Mouse (Mus musculus) midbrain, embryonic 14.5 days (tissue): ENCODE data around the gene Acpp. TPM values are rescaled to one million over a fixed set of nuclear protein-coding genes. Genes with fewer than 3 reads are reported as not detected.

Experiments used
- ATAC-seq: fragments of 200-750 bp; cut with Nextera tagmentation; 2 replicates; pipeline ENCODE4 v1.8.0; 2017; ENCODE audit warnings: moderate number of reproducible peaks, moderate library complexity; ENCODE audit not compliant: low FRiP score, low TSS enrichment
- DNase-seq: peaks from one replicate; pipeline ENCODE4 v3.0.0-alpha.2; 2015
- H3K27ac ChIP-seq: fragments of 300-500 bp; sonication (generic); replicated peaks from 2 replicates; pipeline ENCODE4 v1.5.1; 2014; ENCODE audit warnings: mild to moderate bottlenecking, low read depth, low read length, moderate library complexity
- H3K27me3 ChIP-seq: fragments of 300-500 bp; sonication (generic); 2 replicates; pipeline ENCODE4 v1.6.1; 2014; ENCODE audit warnings: low read length, control low read depth, mixed read lengths; ENCODE audit not compliant: control insufficient read depth, insufficient read depth
- H3K36me3 ChIP-seq: fragments of 300-500 bp; sonication (generic); 2 replicates; pipeline ENCODE4 v1.6.1; 2014; ENCODE audit warnings: low read length, control low read depth; ENCODE audit not compliant: control insufficient read depth, insufficient read depth
- H3K4me1 ChIP-seq: fragments of 300-500 bp; sonication (generic); 2 replicates; pipeline ENCODE4 v1.6.1; 2014; ENCODE audit warnings: mild to moderate bottlenecking, antibody characterized with exemption, low read length, control low read depth; ENCODE audit not compliant: control insufficient read depth, insufficient read depth
- H3K4me2 ChIP-seq: fragments of 300-500 bp; sonication (generic); 2 replicates; pipeline ENCODE4 v1.6.1; 2014; ENCODE audit warnings: mild to moderate bottlenecking, low read length, moderate library complexity
- H3K4me3 ChIP-seq: fragments of 300-500 bp; sonication (generic); replicated peaks from 2 replicates; pipeline ENCODE4 v1.5.1; 2014; ENCODE audit warnings: low read depth, low read length
- H3K9ac ChIP-seq: fragments of 300-500 bp; sonication (generic); replicated peaks from 2 replicates; pipeline ENCODE4 v1.6.1; 2014; ENCODE audit warnings: mild to moderate bottlenecking, low read length, moderate library complexity
- H3K9me3 ChIP-seq: fragments of 300-500 bp; sonication (generic); 2 replicates; pipeline ENCODE4 v1.6.1; 2016; ENCODE audit warnings: low read length, control low read depth, mixed read lengths; ENCODE audit not compliant: control insufficient read depth
- WGBS: fragments of 180-500 bp; shearing (Covaris S2); extraction: QIAGEN DNeasy Blood & Tissue Kit; methylation state at CpG from one replicate; pipeline ENCODE4 v1.1.7; 2014; 5-methylcytosine and 5-hydroxymethylcytosine counted together
- polyA plus RNA-seq: library from polyadenylated mRNA; unstranded; fragments of >200 nt; fragmentation: Nextera tagmentation; extraction: Ambion mirVana; gene quantifications from 2 replicates; pipeline ENCODE4 v1.2.1, GENCODE M21; 2014

The Acpp gene
- polyA plus RNA-seq, 1 experiment from 2014 or later: 0.41 TPM

DNA sequence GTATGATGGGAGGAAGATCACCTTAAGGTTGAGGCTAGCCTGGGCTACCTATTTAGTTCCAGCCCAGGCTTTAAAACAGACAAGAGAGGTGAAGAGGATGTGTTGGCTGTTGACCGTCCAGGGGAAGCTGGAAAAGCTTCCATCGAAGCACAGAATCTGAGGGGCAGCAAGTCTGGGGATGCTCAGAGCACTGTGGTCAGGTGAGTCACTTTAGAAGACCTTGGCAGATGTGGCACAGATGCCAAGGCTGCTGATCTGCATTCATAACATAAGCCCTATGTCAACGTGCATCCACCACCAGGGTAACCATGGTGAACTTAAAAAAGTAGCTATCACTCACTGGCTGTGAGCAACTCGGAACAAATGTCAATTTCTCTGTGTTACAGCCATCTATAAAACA lies 85.9 kb downstream of the Acpp start:
- Histone ChIP-seq H3K9me3 (no peaks in the 10 kb centered on the region), H3K4me3 (no peak overlapping the region), H3K9ac (no peak overlapping the region), H3K36me3 (no peaks in the 10 kb centered on the region), H3K4me1 (no peaks in the 10 kb centered on the region), H3K27ac (no peak overlapping the region), H3K4me2 (no peak overlapping the region), H3K27me3 (no peaks in the 10 kb centered on the region)
- ATAC-seq (no peak), DNase-seq (no peak)
- WGBS: 84% methylated on average over 4 of the region's 4 CpGs

- Histone ChIP-seq H3K4me3 (no peak overlapping the region), H3K27ac (no peak overlapping the region), H3K36me3 (no peaks in the 10 kb centered on the region), H3K27me3 (no peaks in the 10 kb centered on the region), H3K4me2 (no peak overlapping the region), H3K9me3 (no peaks in the 10 kb centered on the region), H3K9ac (no peak overlapping the region), H3K4me1 (no peaks in the 10 kb centered on the region)
- 87% methylated on average over 8 of the region's 8 CpGs for WGBS
- ATAC-seq (no peak), DNase-seq (no peak)
These were observed 86.4 kb downstream of the Acpp start for GRCm38 (mm10) chr9:104251111-104251510.

- DNase-seq: no peak
- Histone ChIP-seq H3K4me3 (no peak overlapping the region), H3K4me1 (no peaks in the 10 kb centered on the region), H3K9ac (no peak overlapping the region), H3K27ac (no peak overlapping the region), H3K27me3 (no peaks in the 10 kb centered on the region), H3K4me2 (no peak overlapping the region), H3K9me3 (no peaks in the 10 kb centered on the region), H3K36me3 (peaks cover 3% of the 10 kb centered on the region; the same call in 1 of the 2 replicates)
- no peak for ATAC-seq
- WGBS: 92% methylated on average over 6 of the region's 6 CpGs
These were observed 90.1 kb downstream of the Acpp start for GRCm38 (mm10) chr9:104247307-104247987.

GRCm38 (mm10) chr9:104243799-104244466 lies 93.6 kb downstream of the Acpp start:
- no peak for DNase-seq
- H3K4me3 ChIP-seq: no peak overlapping the region
- H3K4me1 ChIP-seq: no peaks in the 10 kb centered on the region
- no peak overlapping the region for H3K27ac ChIP-seq
- H3K4me2 ChIP-seq: no peak overlapping the region
- no peak for ATAC-seq
- H3K27me3 ChIP-seq: no peaks in the 10 kb centered on the region
- no peak overlapping the region for H3K9ac ChIP-seq
- no peaks in the 10 kb centered on the region for H3K9me3 ChIP-seq
- H3K36me3 ChIP-seq: peaks cover 3% of the 10 kb centered on the region; the same call in 1 of the 2 replicates
- 87% methylated on average over 9 of the region's 9 CpGs for WGBS

DNA sequence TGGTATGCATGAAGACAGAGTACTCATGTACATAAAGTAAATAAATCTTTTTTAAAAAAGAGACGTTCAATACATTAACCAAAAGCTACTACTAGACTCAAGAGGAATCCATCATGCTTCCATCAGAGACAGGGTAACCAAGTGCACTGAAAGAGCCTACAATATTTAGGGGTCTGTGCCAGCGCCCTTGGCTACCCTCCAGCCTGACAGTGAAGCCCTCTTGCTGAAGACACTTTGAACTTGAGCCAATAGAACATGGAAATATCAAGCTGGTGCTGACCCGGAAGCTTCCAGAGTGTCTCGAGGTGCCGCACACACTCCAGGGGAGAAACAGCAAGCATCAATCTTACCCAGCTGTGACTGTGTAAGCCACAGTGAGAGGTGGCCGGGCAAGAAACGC lies 97.4 kb downstream of the Acpp start:
- WGBS: 95% methylated on average over 7 of the region's 7 CpGs
- ATAC-seq: no peak
- Histone ChIP-seq H3K27ac (no peak overlapping the region), H3K4me2 (no peak overlapping the region), H3K9ac (no peak overlapping the region), H3K36me3 (peaks cover 13% of the 10 kb centered on the region), H3K4me1 (0 out of 2 replicates have a peak, but pooled peaks cover 5% of the 10 kb centered on the region), H3K4me3 (no peak overlapping the region), H3K9me3 (no peaks in the 10 kb centered on the region), H3K27me3 (no peaks in the 10 kb centered on the region)
- DNase-seq: no peak

- Histone ChIP-seq H3K4me1 (0 out of 2 replicates have a peak, but pooled peaks cover 5% of the 10 kb centered on the region), H3K36me3 (peaks cover 21% of the 10 kb centered on the region), H3K27ac (no peak overlapping the region), H3K9me3 (no peaks in the 10 kb centered on the region), H3K27me3 (no peaks in the 10 kb centered on the region), H3K4me2 (no peak overlapping the region), H3K9ac (no peak overlapping the region), H3K4me3 (no peak overlapping the region)
- WGBS: 94% methylated on average over 8 of the region's 8 CpGs
- ATAC-seq (no peak), DNase-seq (no peak)
These were observed 98.5 kb downstream of the Acpp start for GRCm38 (mm10) chr9:104239076-104239475.

Other genes with a start within 250 kb of the Acpp start
- 0.46 and 0.80 TPM in 2 replicates for gene Ackr4, start 210.8 kb downstream of the Acpp start, polyA plus RNA-seq
- gene Dnajc13, start 74.8 kb downstream of the Acpp start, polyA plus RNA-seq: 27.6 and 32.0 TPM in 2 replicates
- 17.3 and 20.2 TPM in 2 replicates for gene Cpne4, start 209.5 kb upstream of the Acpp start, polyA plus RNA-seq